Mouse (Mus musculus) MN1 (cell line): ENCODE measurements around the gene Ccdc8.
"Not testable (repeated sequence)": the region's sequence is repeated elsewhere in the genome, so short reads cannot be mapped to it uniquely, and the experiment has no call there.

Experiments
- DNase-seq: peaks from one replicate; pipeline ENCODE4 v3.0.0-alpha.2; 2016; ENCODE audit warnings: low spot score

Gene Ccdc8

GRCm38 (mm10) chr7:16992451-16992807 lies at the start of gene Ccdc8:
Gene Ccdc8 (plus strand): TSS chr7:16992708.
- DNase-seq = no peak

GRCm38 (mm10) chr7:16942861-16943260 lies 49.6 kb upstream of the Ccdc8 start:
- no peak for DNase-seq

GRCm38 (mm10) chr7:16944061-16944807 lies 48.3 kb upstream of the Ccdc8 start, which contains the start of gene Pnmal2:
Gene Pnmal2 (plus strand): TSS chr7:16944682.
- peak; percentile 87 for DNase-seq

GRCm38 (mm10) chr7:16944808-16945315 lies 47.6 kb upstream of the Ccdc8 start:
- no peak for DNase-seq

- DNase-seq = no peak
Measured at GRCm38 (mm10) chr7:16945419-16945818, 47.1 kb upstream of the Ccdc8 start.

GRCm38 (mm10) chr7:16946441-16947348 lies 45.8 kb upstream of the Ccdc8 start:
- no peak for DNase-seq

- no peak for DNase-seq
Measured at GRCm38 (mm10) chr7:16947349-16947895, 45.1 kb upstream of the Ccdc8 start.

GRCm38 (mm10) chr7:16947959-16948361 lies 44.5 kb upstream of the Ccdc8 start:
- DNase-seq = peak; percentile 35

GRCm38 (mm10) chr7:16948923-16949458 lies 43.5 kb upstream of the Ccdc8 start:
- DNase-seq = no peak

GRCm38 (mm10) chr7:16949908-16950841 lies 42.3 kb upstream of the Ccdc8 start:
- DNase-seq = peak; percentile 76

GRCm38 (mm10) chr7:16950861-16951635 lies 41.5 kb upstream of the Ccdc8 start:
- peak; percentile 92 for DNase-seq

- not testable (repeated sequence) for DNase-seq
Measured at GRCm38 (mm10) chr7:16953776-16954175, 38.7 kb upstream of the Ccdc8 start.

GRCm38 (mm10) chr7:16955712-16956111 lies 36.8 kb upstream of the Ccdc8 start:
- no peak for DNase-seq

GRCm38 (mm10) chr7:16956410-16957265 lies 35.9 kb upstream of the Ccdc8 start:
- no peak for DNase-seq

GRCm38 (mm10) chr7:16959539-16960187 lies 32.8 kb upstream of the Ccdc8 start, which contains the start of gene Pnmal1:
Gene Pnmal1 (plus strand): TSS chr7:16959679.
- DNase-seq = peak; percentile 92

- DNase-seq = no peak
Measured at GRCm38 (mm10) chr7:16961678-16962077, 30.8 kb upstream of the Ccdc8 start.

- no peak for DNase-seq
Measured at GRCm38 (mm10) chr7:16968414-16968813, 24.1 kb upstream of the Ccdc8 start.

GRCm38 (mm10) chr7:16971160-16971559 lies 21.3 kb upstream of the Ccdc8 start:
- DNase-seq = no peak

- DNase-seq = peak; percentile 74
Measured at GRCm38 (mm10) chr7:16974018-16974417, 18.5 kb upstream of the Ccdc8 start.
